Mouse (Mus musculus): ENCODE measurements around the gene Tmem268.

- TF ChIP-seq CTCF (conservative IDR thresholded peaks at IDR 0.05; ENCODE audit: low read length), result no peak
- no peak for TF ChIP-seq NANOG (IDR thresholded peaks at IDR 0.05; ENCODE audit: borderline replicate concordance, low read length)
Measured at GRCm38 (mm10) chr4:63582580-63582979, 24.0 kb downstream of the Tmem268 start.
